Mouse (Mus musculus) heart, adult 2 months (tissue): ENCODE results near the gene Cux2.

Experiments used
- CTCF ChIP-seq: fragments of 200-600 bp; IDR thresholded peaks from 2 replicates; pipeline ENCODE4 v1.8.1; 2022; ENCODE audit warnings: antibody characterized with exemption, mild to moderate bottlenecking, moderate library complexity
- EP300 ChIP-seq: fragments of 200-500 bp; IDR thresholded peaks from 2 replicates; pipeline ENCODE4 v1.6.1; 2011; ENCODE audit warnings: low read depth, low read length, control low read depth; ENCODE audit not compliant: insufficient read depth
- POLR2A ChIP-seq: fragments of 200-500 bp; IDR thresholded peaks from 2 replicates; pipeline ENCODE4 v1.6.1; 2011; ENCODE audit warnings: mild to moderate bottlenecking, low read depth, low read length, control low read depth; ENCODE audit not compliant: insufficient read depth

GRCm38 (mm10) chr5:121998981-121999795, 50.7 kb downstream of the Cux2 start:
- peak; percentile 85 for TF ChIP-seq CTCF
- peak; percentile 28 for TF ChIP-seq POLR2A
- peak; percentile 92 for TF ChIP-seq EP300
